8 mouse cellular contexts compared by ENCODE assay signal in genomic region chr17:46483561-46484001, GRCm38 (mm10). TPM values are rescaled to one million over a fixed set of nuclear protein-coding genes. Genes with fewer than 3 reads are reported as not detected.
DNase-seq lines count a peak whose midpoint lies in the region; ATAC-seq lines count a peak whose summit lies in the region.

No protein-coding gene starts in this region.

- H3K36me3 ChIP-seq in embryonic facial prominence, embryonic 13.5 days: no peaks in the 10 kb centered on the region
- H3K36me3 ChIP-seq in midbrain, embryonic 14.5 days (ENCODE audit: control insufficient read depth, insufficient read depth, low read length): peaks cover 35% of the 10 kb centered on the region

- H3K4me2 ChIP-seq in embryonic facial prominence, embryonic 13.5 days: peak overlapping the region; percentile 54
- H3K4me2 ChIP-seq in midbrain, embryonic 14.5 days (ENCODE audit: low read length): peak overlapping the region; percentile 67

- H3K27me3 ChIP-seq in embryonic facial prominence, embryonic 13.5 days: peaks cover 81% of the 10 kb centered on the region
- H3K27me3 ChIP-seq in midbrain, embryonic 14.5 days (ENCODE audit: control insufficient read depth, insufficient read depth, low read length): peaks cover 4% of the 10 kb centered on the region; the same call in 1 of the 2 replicates

- WGBS in embryonic facial prominence, embryonic 13.5 days: under 1% methylated on average over 16 of the region's 16 CpGs
- 4% methylated on average over 16 of the region's 16 CpGs for WGBS in midbrain, embryonic 14.5 days

- 0 out of 2 replicates have a peak, but pooled peaks have one; percentile 16 for ATAC-seq in embryonic facial prominence, embryonic 13.5 days (ENCODE audit: insufficient number of reproducible peaks, insufficient read depth, low FRiP score, low TSS enrichment, low read depth)
- peak; percentile 27 for ATAC-seq in inflammation-experienced regulatory T-cells, adult 6 months
- ATAC-seq in midbrain, embryonic 14.5 days (ENCODE audit: low FRiP score, low TSS enrichment): peak; percentile 25; the same call in 1 of the 2 replicates

- no peak overlapping the region for H3K27ac ChIP-seq in embryonic facial prominence, embryonic 13.5 days
- peak overlapping the region; percentile 37; the same call in 1 of the 2 replicates for H3K27ac ChIP-seq in midbrain, embryonic 14.5 days (replicated peaks; ENCODE audit: low read depth, low read length)

- peak overlapping the region; percentile 16 for H3K4me3 ChIP-seq in embryonic facial prominence, embryonic 13.5 days
- peak overlapping the region; percentile 32 for H3K4me3 ChIP-seq in midbrain, embryonic 14.5 days (replicated peaks; ENCODE audit: low read depth, low read length)

- peaks cover 15% of the 10 kb centered on the region for H3K4me1 ChIP-seq in embryonic facial prominence, embryonic 13.5 days
- peaks cover 39% of the 10 kb centered on the region for H3K4me1 ChIP-seq in midbrain, embryonic 14.5 days (ENCODE audit: control insufficient read depth, insufficient read depth, low read length)

- no peak overlapping the region for H3K9ac ChIP-seq in embryonic facial prominence, embryonic 13.5 days
- H3K9ac ChIP-seq in midbrain, embryonic 14.5 days (replicated peaks; ENCODE audit: low read length): peak overlapping the region; percentile 50

- no peaks in the 10 kb centered on the region for H3K9me3 ChIP-seq in embryonic facial prominence, embryonic 13.5 days
- no peaks in the 10 kb centered on the region for H3K9me3 ChIP-seq in midbrain, embryonic 14.5 days (ENCODE audit: control insufficient read depth, low read length)

- peak; percentile 32 to 67 for DNase-seq in adrenal gland, adult (ENCODE audit: inconsistent age in 2 of 2, low spot score in 1 of 2)
- no peak for DNase-seq in adrenal gland, postnatal 4 days (ENCODE audit: low spot score in 2 of 2)
- DNase-seq in WW6 (ENCODE audit: low read depth, low spot score): peak; percentile 45
- DNase-seq in left cerebral cortex, adult 8-10 months (ENCODE audit: low spot score in 2 of 2): peak; percentile 41 to 53
- DNase-seq in midbrain, embryonic 14.5 days: peak; percentile 81
- peak; percentile 56 for DNase-seq in testis, postnatal 10 days (ENCODE audit: low spot score)

RNA-seq across cellular contexts. Expression of gene Ttbk1, which starts 3.9 kb away (rescaled TPM):
- 1 to 10 TPM; 2.4 to 3.7 TPM for total RNA-seq in adrenal gland, postnatal 4 days (2021)
- 0.14 and 0.27 TPM in 2 replicates for polyA plus RNA-seq in embryonic facial prominence, embryonic 13.5 days (2015; fragmentation: Nextera tagmentation; extraction: Ambion mirVana)
- polyA plus RNA-seq in inflammation-experienced regulatory T-cells, adult 6 months (2017; shearing (Covaris generic)): 1 to 10 TPM in 1 of 3 experiments, under 1 TPM in 2; 0.57 to 1.2 (median 0.58) TPM
- 100 to 1,000 TPM; 110 to 125 (median 119) TPM for total RNA-seq in left cerebral cortex, adult 8-10 months (2022)
- 6.1 and 6.2 TPM in 2 replicates for polyA plus RNA-seq in midbrain, embryonic 14.5 days (2014; fragmentation: Nextera tagmentation; extraction: Ambion mirVana)

RNA-seq across cellular contexts. Expression of gene Dnph1, which starts 12.9 kb away (rescaled TPM):
- total RNA-seq in adrenal gland, postnatal 4 days (2021): 1 to 10 TPM; 9.2 to 9.3 TPM
- 60.8 and 63.5 TPM in 2 replicates for polyA plus RNA-seq in embryonic facial prominence, embryonic 13.5 days (2015; fragmentation: Nextera tagmentation; extraction: Ambion mirVana)
- polyA plus RNA-seq in inflammation-experienced regulatory T-cells, adult 6 months (2017; shearing (Covaris generic)): 10 to 100 TPM in 1 of 3 experiments, 1 to 10 TPM in 2; 4.6 to 17.6 (median 6.8) TPM
- total RNA-seq in left cerebral cortex, adult 8-10 months (2022): 1 to 10 TPM; 3.0 to 5.4 (median 4.8) TPM
- 17.2 and 20.4 TPM in 2 replicates for polyA plus RNA-seq in midbrain, embryonic 14.5 days (2014; fragmentation: Nextera tagmentation; extraction: Ambion mirVana)

RNA-seq across cellular contexts. Expression of gene Slc22a7, which starts 45.3 kb away (rescaled TPM):
- total RNA-seq in adrenal gland, postnatal 4 days (2021): 1 to 10 TPM in 1 of 2 experiments, under 1 TPM in 1; 0.14 to 4.0 TPM
- not detected in 2 replicates for polyA plus RNA-seq in embryonic facial prominence, embryonic 13.5 days (2015; fragmentation: Nextera tagmentation; extraction: Ambion mirVana)
- not detected for polyA plus RNA-seq in inflammation-experienced regulatory T-cells, adult 6 months (2017; shearing (Covaris generic))
- total RNA-seq in left cerebral cortex, adult 8-10 months (2022): under 1 TPM; 0.53 to 0.78 (median 0.66) TPM
- polyA plus RNA-seq in midbrain, embryonic 14.5 days (2014; fragmentation: Nextera tagmentation; extraction: Ambion mirVana): not detected in 2 replicates

RNA-seq across cellular contexts. Expression of gene Crip3, which starts 54.9 kb away (rescaled TPM):
- 1 to 10 TPM; 1.6 to 2.0 TPM for total RNA-seq in adrenal gland, postnatal 4 days (2021)
- polyA plus RNA-seq in embryonic facial prominence, embryonic 13.5 days (2015; fragmentation: Nextera tagmentation; extraction: Ambion mirVana): 1.1 and 3.3 TPM in 2 replicates
- polyA plus RNA-seq in inflammation-experienced regulatory T-cells, adult 6 months (2017; shearing (Covaris generic)): not detected
- 1 to 10 TPM; 2.0 to 3.0 (median 2.5) TPM for total RNA-seq in left cerebral cortex, adult 8-10 months (2022)
- 1.00 and 4.2 TPM in 2 replicates for polyA plus RNA-seq in midbrain, embryonic 14.5 days (2014; fragmentation: Nextera tagmentation; extraction: Ambion mirVana)

Comparison
In these comparisons a context has a peak if more than half of its experiments do, and no peak if none do; other contexts are left out.
1. DNase-seq: peak in adrenal gland, adult (2 of 2), WW6 (single experiment), left cerebral cortex, adult 8-10 months (2 of 2), midbrain, embryonic 14.5 days (single experiment) and testis, postnatal 10 days (single experiment); none in adrenal gland, postnatal 4 days (0 of 2).
2. Peak in every context shown above with its lines, with median percentiles within 50 percentile points of each other: ATAC-seq.